Mouse (Mus musculus): ENCODE measurements around the gene Lrrfip1.

DNA sequence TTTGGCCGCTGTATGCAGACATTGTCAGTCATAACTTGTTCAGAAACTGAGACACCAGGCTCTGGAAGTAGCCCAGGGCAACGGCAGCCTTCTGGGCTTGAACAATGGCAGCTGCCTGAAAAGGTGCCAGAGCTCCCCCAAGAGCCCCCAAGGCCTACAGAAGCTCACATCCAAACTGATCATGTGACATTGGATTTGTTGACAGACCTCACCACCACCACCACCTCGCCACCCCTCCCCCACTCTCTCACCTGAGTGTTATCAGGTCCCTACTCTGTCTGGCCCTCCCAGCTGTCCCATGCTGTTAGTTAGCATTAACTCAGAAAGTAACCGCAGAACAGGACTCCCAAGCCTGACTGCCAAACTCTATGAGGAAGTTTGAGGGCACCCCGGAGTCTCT is 44.7 kb downstream of the Lrrfip1 start:
- TF ChIP-seq CTCF (IDR thresholded peaks at IDR 0.05; ENCODE audit: control insufficient read depth, insufficient read depth, low read length) (no peak), POLR2A (IDR thresholded peaks at IDR 0.05; ENCODE audit: borderline replicate concordance, control insufficient read depth, low read depth, low read length) (no peak)

Data from bone marrow, adult 2 months (tissue).